Mouse (Mus musculus): Measurements from ENCODE around the gene Klhl30. TPM values are rescaled to one million over a fixed set of nuclear protein-coding genes. Genes with fewer than 3 reads are reported as not detected.

Klhl30 gene
- 10 to 100 TPM; 49.9 to 89.8 TPM for total RNA-seq (2021)
- long read RNA-seq, experiment 1, transcript Klhl30-201 (8 exons, 3,089 nt): major isoform, 90 of 119 reads
- long read RNA-seq, experiment 1, partial matches to known transcripts: 24 of 119 reads
- long read RNA-seq, experiment 1, other reads (novel, unspliced or antisense): 5 of 119 reads
- long read RNA-seq, experiment 2, transcript Klhl30-201 (8 exons, 3,089 nt): major isoform, 48 of 62 reads
- long read RNA-seq, experiment 2, partial matches to known transcripts: 12 of 62 reads
- long read RNA-seq, experiment 2, other reads (novel, unspliced or antisense): 2 of 62 reads

GRCm38 (mm10) chr1:91350841-91351240, at the start of gene Klhl30:
TSS of gene Klhl30 (plus strand) at chr1:91351016.
- TF ChIP-seq CTCF (IDR thresholded peaks at IDR 0.05): no peak
- intact Hi-C loops (cut with DNase I): no loop called here
- H3K27ac ChIP-seq: peak within 1 kb of the TSS; percentile 91
- H3K4me3 ChIP-seq: peak within 1 kb of the TSS; percentile 78
- peak; percentile 76 for DNase-seq

GRCm38 (mm10) chr1:91301206-91301920, 49.5 kb upstream of the Klhl30 start:
- H3K4me3 ChIP-seq: no peak overlapping the region
- no peak for TF ChIP-seq CTCF (IDR thresholded peaks at IDR 0.05)
- intact Hi-C loops (cut with DNase I): no loop called here
- H3K27ac ChIP-seq: no peak overlapping the region
- DNase-seq: no peak

GRCm38 (mm10) chr1:91302021-91302420, 48.8 kb upstream of the Klhl30 start:
- no peak for TF ChIP-seq CTCF (IDR thresholded peaks at IDR 0.05)
- no peak overlapping the region for H3K27ac ChIP-seq
- H3K4me3 ChIP-seq: no peak overlapping the region
- intact Hi-C loops (cut with DNase I): no loop called here
- DNase-seq: no peak

GRCm38 (mm10) chr1:91304621-91305020, 46.2 kb upstream of the Klhl30 start:
- no peak overlapping the region for H3K27ac ChIP-seq
- no peak for TF ChIP-seq CTCF (IDR thresholded peaks at IDR 0.05)
- DNase-seq: no peak
- intact Hi-C loops (cut with DNase I): no loop called here
- no peak overlapping the region for H3K4me3 ChIP-seq

GRCm38 (mm10) chr1:91309366-91310085, 41.3 kb upstream of the Klhl30 start:
- Histone ChIP-seq H3K27ac (no peak overlapping the region), H3K4me3 (no peak overlapping the region)
- DNase-seq: no peak
- intact Hi-C loops (cut with DNase I): no loop called here
- TF ChIP-seq CTCF (IDR thresholded peaks at IDR 0.05): no peak

- no peak overlapping the region for H3K4me3 ChIP-seq
- intact Hi-C loops (cut with DNase I): no loop called here
- no peak for TF ChIP-seq CTCF (IDR thresholded peaks at IDR 0.05)
- no peak for DNase-seq
- H3K27ac ChIP-seq: no peak overlapping the region
Observed at GRCm38 (mm10) chr1:91312273-91312672, 38.5 kb upstream of the Klhl30 start.

GRCm38 (mm10) chr1:91313251-91313650, 37.6 kb upstream of the Klhl30 start:
- Histone ChIP-seq H3K4me3 (no peak overlapping the region), H3K27ac (peak overlapping the region; percentile 16; the same call in 1 of the 2 replicates)
- intact Hi-C loops (cut with DNase I): no loop called here
- no peak for DNase-seq
- no peak for TF ChIP-seq CTCF (IDR thresholded peaks at IDR 0.05)

- Histone ChIP-seq H3K27ac (no peak overlapping the region), H3K4me3 (no peak overlapping the region)
- TF ChIP-seq CTCF (IDR thresholded peaks at IDR 0.05): no peak
- DNase-seq: no peak
- intact Hi-C loops (cut with DNase I): no loop called here
Observed at GRCm38 (mm10) chr1:91317656-91318055, 33.2 kb upstream of the Klhl30 start.

- intact Hi-C loops (cut with DNase I): no loop called here
- H3K27ac ChIP-seq: no peak within 1 kb of the TSS
Observed at GRCm38 (mm10) chr1:91321760-91322438, 28.9 kb upstream of the Klhl30 start, which contains the start of gene Espnl. TSS of gene Espnl (plus strand) at chr1:91322075.

GRCm38 (mm10) chr1:91324646-91325045, 26.2 kb upstream of the Klhl30 start:
- H3K27ac ChIP-seq: no peak overlapping the region
- no peak overlapping the region for H3K4me3 ChIP-seq
- TF ChIP-seq CTCF (IDR thresholded peaks at IDR 0.05): no peak
- no peak for DNase-seq
- intact Hi-C loops (cut with DNase I): no loop called here

More at GRCm38 (mm10) chr1:91321760-91322438, 28.9 kb upstream of the Klhl30 start, which contains the start of gene Espnl:
- TF ChIP-seq CTCF (IDR thresholded peaks at IDR 0.05): no peak
- H3K4me3 ChIP-seq: no peak within 1 kb of the TSS
- no peak for DNase-seq

- no peak for TF ChIP-seq CTCF (IDR thresholded peaks at IDR 0.05)
- Histone ChIP-seq H3K4me3 (no peak overlapping the region), H3K27ac (no peak overlapping the region)
- intact Hi-C loops (cut with DNase I): no loop called here
- no peak for DNase-seq
Observed at GRCm38 (mm10) chr1:91325488-91326042, 25.3 kb upstream of the Klhl30 start.

- no peak for TF ChIP-seq CTCF (IDR thresholded peaks at IDR 0.05)
- no peak overlapping the region for H3K27ac ChIP-seq
- DNase-seq: no peak
- intact Hi-C loops (cut with DNase I): no loop called here
- H3K4me3 ChIP-seq: no peak overlapping the region
Observed at GRCm38 (mm10) chr1:91332102-91332501, 18.7 kb upstream of the Klhl30 start.
